Mouse (Mus musculus): ENCODE data around the gene Slirp.

DNA sequence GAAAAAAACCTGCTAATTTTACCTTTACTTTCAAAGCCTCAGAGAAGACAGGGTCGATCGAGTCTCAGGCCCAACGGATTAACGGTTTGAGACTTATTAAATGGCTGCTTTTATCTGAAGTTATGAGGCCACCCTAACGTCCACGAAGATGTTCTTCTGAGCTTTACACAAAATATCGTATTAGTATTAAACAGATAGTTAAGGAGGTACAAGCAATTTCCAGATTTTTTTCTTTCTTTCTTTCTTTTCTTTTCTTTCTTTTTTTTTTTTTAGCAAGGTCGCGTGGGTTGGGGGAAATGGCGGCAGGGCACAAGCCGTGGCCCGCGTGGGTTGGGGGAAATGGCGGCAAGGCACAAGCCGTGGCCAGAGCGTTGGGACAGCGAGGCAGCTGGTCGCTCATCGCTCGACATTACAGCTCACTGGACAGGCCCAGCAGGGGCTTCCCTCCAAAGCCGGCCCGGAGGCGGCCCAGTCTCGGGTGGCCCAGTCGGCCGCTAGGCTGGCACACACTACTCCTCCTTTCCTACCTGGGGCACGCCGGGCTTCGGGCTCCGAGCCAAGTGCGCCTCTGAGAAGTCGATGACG lies 489 bp upstream of the Slirp start:
- TF ChIP-seq CTCF (IDR thresholded peaks at IDR 0.05; ENCODE audit: low read depth) (no peak), EP300 (IDR thresholded peaks at IDR 0.05; ENCODE audit: low read depth) (no peak)
